Mouse (Mus musculus) left cerebral cortex, adult 18-20 months (tissue): ENCODE results near the gene Adal. TPM values are rescaled to one million over a fixed set of nuclear protein-coding genes. Genes with fewer than 3 reads are reported as not detected.
A peak's percentile ranks its signal among the peaks of the same experiment; 100 is the strongest.
"Not testable (repeated sequence)": the region's sequence is repeated elsewhere in the genome, so short reads cannot be mapped to it uniquely, and the experiment has no call there.

Experiments
- DNase-seq, 2 experiments: peaks; one replicate each; pipeline ENCODE4 v3.0.0; 2021 to 2022; ENCODE audit warnings: low spot score in 2 of 2, mixed read lengths in 1 of 2
- long read RNA-seq, 2 experiments: library from polyadenylated mRNA; stranded (forward); transcript quantifications; one replicate each; pipeline ENCODE4 v2.0.0; 2021
- total RNA-seq, 2 experiments: library from RNA; stranded (reverse); gene quantifications; 2 replicates each; pipeline ENCODE4 v1.2.3; 2021

Gene Adal
- 10 to 100 TPM; 14.5 to 17.8 TPM for total RNA-seq
- long read RNA-seq, experiment 1, partial matches to known transcripts: 2 of 13 reads
- long read RNA-seq, experiment 1, other reads (novel, unspliced or antisense): 8 of 13 reads
- long read RNA-seq, experiment 2, partial matches to known transcripts: 0 of 7 reads
- long read RNA-seq, experiment 2, other reads (novel, unspliced or antisense): 6 of 7 reads

DNA sequence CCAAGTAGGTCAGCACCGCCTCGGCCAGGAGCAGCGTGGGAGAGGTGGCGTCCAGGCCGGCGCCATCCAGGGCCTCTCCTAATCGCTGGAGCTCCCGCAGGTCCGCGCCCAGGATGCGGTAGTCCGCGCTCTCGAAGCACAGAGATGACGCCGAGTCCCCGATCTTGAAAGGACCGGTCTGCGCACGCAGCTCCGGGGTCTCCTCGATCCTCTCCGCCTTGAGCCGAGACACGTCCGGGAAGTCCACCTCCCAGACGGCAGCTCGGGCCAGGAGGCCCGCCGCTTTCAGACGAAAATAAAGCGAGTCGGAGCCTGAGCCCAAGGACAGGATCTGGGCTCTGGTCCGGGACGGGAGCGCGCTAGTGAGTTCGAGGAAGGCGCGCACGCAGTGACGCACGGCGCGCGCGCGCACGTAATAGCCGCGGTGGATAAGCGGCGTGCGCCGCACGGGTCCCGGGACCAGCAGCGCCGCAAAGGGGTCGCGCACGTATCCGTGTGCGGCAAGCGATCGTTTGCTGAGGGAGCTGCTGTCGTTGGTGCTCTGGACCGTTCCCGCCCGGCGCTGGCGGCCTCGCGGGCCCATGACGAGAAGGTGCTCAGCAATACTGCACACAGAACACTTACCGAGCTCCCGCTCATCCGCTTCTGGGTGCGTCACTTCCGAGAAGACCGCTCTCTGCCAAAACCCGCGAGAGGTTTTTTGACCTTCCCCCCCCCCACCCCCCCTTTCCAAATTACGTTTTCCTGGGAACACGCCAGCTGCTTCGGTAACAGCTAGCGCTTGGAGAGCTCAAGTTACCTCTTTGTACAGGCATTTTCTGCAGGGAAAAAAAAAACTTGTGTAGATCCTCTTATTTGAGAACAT, at the start of gene Adal, which contains the start of gene Lcmt2:
Gene Adal, plus strand, starts transcription at position 411 of the 865 bp plus-strand sequence.
Gene Lcmt2, minus strand, starts transcription at position 636 of the 865 bp plus-strand sequence.
- peak; percentile 86 to 95 for DNase-seq

DNA sequence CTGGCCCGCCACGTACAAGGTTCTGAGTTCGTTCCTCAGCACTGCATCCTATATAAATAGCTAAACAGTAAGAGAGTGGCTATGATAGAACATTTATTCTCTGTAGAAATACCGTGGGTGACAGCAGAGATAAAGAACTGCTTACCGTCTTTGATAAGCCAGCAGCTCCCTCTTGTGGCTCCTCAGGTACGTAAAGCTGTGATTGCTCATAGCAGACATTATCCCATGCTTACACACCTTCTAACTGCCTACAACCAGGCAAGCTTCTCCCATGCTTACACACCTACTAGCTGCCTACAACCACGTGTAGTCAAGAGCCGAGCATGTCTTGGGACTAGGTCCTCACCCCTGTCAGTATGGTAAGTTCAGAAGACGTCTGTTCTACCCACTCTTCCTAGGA, 38.2 kb upstream of the Adal start:
- DNase-seq: peak; percentile 68 to 76

DNA sequence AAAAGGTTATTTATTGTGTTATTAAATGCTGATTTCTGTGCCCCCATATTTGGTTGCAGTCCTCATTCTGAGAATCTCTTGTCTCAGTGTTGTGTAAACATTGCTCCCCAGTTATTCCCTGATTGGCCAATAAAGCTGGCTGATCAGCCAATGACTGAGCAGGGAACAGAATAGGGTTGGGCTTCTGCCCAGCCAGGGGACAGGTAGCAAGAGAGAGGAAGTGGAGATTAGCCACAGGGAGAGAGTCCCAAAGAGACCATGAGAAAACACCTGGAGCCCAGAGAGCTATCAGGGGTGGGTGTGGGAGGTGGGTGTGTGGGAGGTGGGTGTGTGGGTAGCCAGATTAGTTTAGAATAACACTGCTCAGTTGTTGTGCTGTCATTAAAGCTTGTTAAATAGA, 34.3 kb upstream of the Adal start:
- no peak for DNase-seq

DNA sequence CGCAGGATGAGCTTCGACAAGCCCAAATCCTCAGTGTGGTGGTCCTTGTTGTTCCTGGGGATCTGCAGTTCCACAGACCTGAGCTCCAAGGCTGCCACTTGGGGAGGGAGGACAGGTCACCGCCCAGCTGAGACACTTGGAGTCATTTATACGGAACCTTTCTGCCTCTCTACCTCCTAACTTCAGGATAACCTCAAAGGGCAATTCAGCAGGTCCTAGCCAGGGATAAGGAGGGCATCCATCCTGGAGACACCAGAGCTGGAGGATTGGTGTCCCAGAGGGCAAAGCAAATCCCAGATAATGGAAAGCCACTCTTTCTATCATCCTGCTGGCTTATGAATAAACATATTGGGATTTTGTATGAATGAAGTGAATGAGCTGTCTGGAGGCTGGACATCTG, 30.5 kb upstream of the Adal start, which contains the start of gene Tgm7:
Gene Tgm7, minus strand, starts transcription at position 101 of the 400 bp plus-strand sequence.
- DNase-seq: no peak

DNA sequence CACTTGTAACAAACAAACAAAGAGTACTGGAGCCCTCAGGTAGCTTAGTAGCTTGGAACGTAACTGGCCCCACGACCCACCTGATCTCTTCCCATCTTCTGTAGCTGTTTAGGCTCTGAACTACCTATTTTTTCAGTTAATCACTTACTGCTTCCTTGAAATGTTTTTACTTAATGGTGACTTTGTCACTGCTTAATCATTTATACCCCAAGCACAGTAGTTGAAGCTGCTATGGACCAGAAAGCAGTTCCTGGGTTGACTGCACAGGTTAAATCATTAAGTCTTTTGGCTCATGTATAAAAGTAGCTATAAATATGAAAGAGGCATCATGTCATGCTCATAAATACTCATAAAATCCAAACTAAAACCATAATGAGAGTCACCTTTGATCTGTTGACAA, 24.8 kb upstream of the Adal start:
- DNase-seq: no peak

DNA sequence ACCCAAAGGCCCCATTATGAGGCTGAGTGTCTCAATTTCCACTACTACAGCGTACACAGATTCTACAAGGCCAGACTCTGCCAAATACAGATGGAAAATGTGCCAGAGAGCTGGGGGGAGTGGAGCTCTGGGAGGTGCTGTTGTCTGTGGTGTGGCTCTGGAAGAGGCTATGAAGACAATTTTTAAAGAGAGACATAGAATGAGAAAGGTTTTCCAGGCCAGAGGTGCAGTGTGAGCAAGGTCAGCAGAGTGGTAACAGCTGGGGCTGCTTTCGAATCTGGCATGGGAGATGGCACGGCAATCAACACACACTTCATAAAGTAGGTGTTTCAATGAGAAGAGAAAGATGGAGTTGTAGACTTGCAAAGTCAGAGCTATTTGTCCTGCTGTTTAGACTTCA, 21.0 kb upstream of the Adal start:
- DNase-seq: no peak

DNA sequence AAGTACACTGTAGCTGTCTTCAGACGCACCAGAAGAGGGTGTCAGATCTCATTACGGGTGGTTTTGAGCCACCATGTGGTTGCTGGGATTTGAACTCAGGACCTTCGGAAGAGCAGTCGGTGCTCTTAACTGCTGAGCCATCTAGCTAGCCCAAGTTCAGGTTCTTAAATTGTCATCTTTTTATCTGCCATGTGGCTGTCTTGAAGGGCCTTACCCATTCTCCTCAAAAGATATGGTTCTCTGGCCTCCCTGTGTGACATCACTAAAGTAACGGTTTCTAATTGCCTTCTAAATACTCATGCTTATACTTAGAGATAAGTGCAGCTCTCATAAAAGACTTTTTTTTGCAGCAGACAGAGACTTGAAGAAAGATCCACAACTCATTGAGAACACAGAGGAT, 13.9 kb upstream of the Adal start:
- DNase-seq: not testable (repeated sequence)

DNA sequence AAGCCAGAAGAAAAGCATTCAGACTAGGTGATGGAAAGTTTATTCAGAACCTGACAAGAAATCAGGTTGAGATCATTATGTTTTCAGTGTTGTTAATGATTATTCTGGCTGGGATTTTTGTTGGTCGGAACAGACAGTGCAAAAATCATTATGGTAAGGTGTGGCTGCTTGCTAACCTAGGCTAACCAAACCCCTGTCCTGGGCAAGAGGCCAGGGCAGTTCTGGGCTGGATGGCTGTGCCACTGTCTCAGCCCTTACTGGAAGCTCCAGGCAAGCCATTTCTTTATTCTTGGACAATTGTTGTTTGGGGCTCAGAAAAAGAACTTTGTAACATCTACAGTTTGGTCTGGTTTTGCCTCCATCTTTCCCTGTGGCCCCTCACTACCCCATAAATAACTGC, 12.7 kb upstream of the Adal start:
- no peak for DNase-seq

DNA sequence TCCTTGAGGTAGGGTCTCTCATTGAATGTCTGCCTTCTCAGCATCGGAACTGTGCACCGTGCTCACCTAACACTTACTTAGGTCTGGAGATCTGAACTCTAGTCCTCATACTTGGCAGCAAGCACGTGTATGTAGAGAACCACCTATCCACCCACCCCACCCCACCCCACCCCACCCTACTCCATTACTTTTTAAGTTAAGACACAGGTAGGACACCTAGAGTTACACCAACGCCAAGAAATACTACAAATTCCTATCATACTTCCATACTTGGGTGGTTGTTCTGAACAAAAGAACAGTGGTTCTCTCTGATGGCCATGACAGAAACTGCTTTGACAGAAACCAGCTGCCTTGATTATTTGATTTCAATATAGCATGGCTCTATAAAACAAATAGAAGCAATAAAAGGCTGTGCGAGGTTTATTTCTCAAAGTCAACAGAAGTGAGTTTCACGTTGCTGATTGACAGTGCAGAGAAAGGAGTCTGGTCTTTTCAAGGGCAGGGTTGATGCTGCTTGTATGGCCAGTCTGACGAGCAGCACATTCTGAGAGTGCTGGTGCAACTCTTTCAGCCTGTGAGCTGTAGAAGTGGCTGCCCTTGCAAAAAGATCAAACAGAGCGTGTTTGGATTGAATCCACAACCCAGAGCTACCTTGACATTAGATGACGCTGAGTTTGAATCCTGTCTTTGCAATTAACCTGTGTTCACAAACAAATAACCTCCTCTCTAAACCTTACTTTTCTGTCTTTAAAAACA, 11.2 kb upstream of the Adal start:
- DNase-seq: no peak

DNA sequence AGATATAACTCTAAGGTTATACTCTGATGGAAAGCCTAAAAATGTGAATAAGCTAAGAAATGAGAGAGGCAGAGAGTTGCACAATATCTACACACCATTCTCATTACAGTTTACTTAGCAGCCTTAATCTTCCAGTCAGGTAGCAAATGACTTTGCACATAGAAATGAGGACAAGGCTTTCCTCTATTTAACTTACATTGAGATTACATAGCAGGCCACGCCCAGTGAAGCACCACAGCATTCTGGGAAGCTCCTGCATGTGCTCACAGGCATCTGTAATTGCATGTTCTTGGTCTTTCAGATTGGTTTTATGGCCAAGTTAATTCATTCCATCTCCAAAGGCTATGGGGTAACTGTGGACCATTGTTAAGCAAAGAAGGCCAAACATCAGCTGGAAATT, 7.4 kb upstream of the Adal start:
- no peak for DNase-seq

DNA sequence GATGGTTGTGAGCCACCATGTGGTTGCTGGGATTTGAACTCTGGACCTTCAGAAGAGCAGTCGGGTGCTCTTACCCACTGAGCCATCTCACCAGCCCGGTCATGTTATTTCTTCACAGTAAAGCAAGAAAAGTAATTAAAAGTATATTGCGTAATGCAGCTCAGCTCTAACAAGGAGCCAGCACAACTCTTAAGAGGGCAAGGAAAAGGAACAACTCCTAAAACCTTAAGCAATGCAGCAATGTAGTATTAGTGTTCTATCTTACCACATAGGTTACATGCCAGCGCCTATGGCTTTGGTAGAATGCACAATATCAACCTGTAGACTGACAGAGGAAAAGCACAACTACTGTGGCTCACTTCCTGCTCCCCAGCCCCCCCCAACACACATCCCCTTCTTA, 2.9 kb upstream of the Adal start:
- DNase-seq: no peak

DNA sequence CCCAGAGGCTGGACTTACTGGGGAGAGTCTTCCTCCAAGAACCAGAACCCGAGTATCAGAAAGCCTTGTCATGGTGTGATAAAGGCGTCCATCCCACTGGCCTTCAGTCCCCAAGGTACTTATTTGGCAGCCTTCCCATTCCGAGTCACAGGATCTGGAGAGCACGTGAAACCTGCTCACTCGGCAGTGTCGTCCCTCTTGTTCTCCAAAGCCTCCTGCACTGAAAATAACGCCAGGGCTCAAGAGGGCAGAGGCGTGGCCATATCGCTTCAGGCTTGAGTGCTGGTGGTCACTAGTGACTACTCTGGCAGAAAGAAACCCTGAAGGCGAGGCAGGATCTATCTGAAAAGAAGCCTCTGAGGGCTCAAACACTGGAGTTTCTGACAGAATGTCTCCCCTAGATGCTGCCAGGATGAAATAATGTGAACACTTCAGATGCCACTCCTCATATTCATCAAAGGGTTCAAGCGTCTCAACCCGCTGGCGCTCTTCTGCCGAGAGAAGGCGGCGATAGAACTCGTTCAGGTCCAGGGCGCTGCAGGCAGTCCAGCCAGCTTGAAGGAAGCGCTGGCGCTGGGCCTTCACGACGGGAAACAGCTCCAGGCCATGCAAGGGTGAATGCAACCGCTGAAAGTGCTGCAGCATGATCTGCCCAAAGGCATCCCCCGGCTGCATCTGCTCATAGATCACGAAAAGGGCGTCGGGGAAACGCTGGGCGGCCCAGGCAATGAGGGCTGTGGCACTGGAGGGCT, 786 bp upstream of the Adal start:
- no peak for DNase-seq

DNA sequence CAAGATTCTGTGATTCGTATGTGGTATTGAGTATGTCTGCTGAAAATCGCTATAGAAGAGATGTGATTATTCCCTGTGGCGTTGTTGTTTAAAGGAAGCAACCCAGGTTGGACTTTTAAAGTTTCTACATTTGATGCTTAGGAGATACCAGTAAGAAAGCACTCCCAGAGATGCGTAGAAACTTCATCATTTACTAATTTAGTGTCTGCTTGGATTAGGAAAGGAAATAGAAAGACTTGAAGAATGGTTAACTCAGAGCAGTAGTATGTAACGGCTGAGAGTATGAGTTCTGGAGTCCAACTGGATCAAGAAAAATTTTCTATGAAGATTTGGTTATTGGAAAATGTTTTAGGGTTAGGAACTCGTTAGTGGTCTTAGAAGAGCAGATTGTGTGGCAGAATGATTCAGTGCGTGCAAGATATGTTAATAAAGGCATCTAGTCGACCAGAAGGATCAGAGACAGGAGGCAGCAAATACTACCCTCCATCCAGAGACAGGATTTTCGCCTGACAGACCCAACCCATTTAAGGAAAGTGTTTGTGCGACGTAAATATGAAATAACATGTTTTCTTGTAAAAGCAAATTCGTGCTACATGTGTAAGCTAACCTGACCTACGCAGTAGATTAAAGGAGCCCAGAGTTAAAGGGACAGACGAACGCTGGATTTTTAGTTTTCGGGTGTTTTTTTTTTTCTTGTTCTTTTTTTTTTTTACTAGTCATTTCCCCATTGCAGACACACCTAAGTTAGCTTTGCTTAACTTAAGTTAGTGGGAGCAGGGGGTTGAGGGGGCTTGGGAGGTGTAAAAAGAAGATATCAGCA, 1.2 kb downstream of the Adal start:
- DNase-seq: no peak

DNA sequence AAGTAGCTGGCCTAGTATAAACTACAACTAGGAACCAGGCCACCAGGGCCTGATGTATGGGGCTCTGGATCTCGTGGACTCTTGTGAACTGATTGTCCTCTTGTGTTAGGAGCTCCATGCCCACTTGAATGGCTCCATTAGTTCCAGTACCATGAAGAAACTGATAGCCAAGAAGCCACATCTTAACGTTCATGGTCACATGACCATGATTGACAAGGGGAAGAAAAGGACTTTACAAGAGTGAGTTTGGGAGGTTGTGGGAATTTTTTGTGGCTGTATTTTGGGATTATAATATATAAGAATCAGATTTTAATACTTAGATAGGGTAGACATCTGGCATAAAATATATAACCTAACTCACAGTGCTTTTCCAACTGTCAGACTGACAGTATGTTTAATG, 2.2 kb downstream of the Adal start:
- DNase-seq: no peak

DNA sequence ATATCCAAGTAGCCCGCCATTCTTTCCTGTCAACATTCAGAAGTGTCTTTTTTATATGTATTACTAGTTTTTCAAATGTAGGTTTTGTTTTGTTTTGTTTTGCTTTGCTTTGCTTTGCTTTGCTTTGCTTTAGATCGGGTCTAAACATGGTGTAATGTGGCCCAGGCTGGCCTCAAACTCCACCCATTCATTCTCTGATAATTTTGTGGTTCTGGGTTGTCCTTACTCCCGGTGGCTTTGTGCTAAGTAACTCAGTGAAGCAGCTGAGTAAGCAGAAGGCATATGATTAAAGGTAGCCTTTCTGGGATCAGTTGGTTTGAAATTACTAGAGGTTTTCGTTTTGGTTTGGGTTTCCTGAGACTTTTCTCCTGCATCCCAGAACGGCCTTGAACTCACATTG, 9.5 kb downstream of the Adal start:
- no peak for DNase-seq

DNA sequence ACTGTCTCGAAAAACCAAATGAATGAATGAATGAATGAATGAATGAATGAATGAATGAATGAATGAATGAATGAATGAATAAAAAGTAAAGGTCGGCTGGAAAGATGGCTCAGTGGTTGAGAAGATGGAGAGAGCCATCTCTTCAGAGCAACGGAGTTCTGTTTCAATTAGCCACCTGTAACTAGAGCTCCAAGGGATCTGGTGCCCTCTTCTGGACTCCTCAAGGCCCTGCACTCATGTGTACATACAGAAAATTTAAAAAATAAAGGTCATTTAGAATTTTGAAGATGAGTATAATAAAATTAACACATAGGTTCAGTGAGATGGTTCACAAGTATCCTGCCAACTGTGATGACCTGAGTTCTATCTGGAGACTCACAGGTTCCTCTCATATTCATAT, 12.9 kb downstream of the Adal start:
- no peak for DNase-seq

DNA sequence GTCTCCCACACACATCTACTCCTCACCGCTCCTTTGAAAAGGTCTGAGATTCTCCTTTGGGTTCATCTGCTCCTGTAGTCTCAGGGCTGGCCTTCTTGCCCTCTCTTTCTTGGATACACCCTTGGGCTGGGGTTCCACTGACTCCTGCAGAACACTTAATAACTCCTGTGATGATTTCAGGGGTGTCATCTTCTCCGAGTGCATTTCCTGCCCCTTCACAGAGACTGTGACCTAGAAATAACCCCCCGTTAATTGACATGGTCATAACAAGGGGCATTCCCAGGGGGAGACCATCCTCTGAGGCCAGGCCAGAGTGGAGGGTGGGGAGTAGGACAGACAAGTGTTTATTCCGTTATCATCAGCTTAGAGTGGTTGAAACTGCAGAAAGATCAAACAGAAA, 28.9 kb downstream of the Adal start:
- no peak for DNase-seq

DNA sequence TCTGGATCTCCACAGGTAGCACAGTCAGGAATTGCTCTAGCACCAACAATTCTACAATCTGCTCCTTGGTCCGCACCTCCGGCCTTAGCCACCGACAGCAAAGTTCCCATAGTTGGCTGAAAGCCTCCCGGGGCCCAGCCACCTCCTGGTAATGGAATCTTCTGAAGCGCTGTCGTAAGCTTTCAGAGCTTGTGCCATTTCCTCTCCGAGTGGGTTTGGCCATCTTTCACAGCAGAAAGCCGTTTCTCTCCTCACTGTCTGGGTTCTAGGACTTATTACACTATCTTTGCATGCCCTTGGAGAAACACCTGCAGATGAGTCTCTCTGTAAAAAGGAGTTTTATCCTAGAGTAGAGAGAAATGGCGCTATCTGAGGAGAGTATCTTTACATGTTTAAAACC, 29.7 kb downstream of the Adal start:
- DNase-seq: peak in 1 of 2 experiments; percentile 12

DNA sequence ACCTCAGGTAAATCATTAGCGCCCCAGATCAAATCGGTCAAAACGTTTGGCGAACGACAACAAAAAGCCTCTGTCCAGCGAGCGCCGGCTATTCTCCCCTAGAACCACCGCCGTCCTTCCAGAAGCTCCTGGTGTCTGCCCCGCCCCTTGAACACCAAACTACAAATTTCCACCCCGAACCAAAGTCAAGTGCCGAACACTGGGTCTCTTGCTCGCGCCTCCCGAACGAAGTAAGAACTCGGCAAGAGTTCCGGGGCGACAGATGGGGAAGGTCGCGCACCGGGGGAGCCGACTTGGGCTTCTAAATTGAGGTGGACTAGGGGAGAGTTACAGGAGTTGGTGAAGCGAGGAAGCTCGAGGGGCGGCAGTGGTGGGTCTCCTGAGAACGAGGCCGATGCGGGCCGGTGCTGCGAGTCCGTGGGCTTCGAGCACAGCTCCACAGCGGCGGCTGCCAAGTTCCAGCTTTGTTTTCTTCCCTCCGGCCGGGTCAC, 30.3 kb downstream of the Adal start, which contains the start of gene Tubgcp4:
Gene Tubgcp4, plus strand, starts transcription at position 174 of the 491 bp plus-strand sequence.
- DNase-seq: no peak
